In the genomic region with DNA sequence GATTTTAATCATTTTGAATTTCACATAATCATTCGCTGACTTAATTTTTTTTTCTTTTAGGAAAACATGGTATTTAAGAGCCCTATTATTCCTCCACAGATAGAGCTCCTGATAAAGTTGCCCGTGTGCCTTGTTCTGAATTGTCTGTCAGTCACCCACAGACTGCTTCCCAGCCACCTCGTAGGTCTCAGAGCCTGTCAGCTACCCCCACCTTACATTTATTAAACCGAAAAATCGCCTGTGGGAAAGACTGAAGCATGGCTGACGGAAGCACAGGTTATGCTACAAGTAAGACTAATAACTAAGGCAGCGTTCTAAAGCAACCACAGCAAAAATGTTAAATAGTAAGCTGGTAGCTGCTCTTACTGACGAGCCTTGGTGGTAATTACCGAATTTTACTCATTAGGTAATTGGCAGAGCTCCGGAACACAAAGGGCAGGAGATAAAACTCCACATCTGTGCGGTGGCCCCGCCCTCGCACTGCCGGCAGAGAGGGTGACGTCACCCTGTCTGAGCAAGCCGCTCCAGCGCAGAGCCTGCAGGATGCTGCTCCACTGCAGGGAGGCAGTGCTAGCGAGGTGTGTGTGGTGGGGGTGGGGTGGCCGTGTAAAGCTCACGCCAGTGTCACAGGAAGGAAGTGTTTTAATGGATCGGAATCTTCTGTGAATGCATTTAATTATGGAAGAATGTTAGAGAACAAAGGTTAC, we compare ENCODE assay signal across 8 mouse cellular contexts.
DNase-seq lines count a peak whose midpoint lies in the region; ATAC-seq and TF ChIP-seq lines count a peak whose summit lies in the region.

No protein-coding gene starts in this region.

- peak overlapping the region; percentile 28 to 40 (median 40) for H3K4me3 ChIP-seq in CH12.LX (replicated peaks in 1 of 3; ENCODE audit: low read depth in 2 of 3, low read length in 2 of 3, poor library complexity in 1 of 3)
- H3K4me3 ChIP-seq in brown adipose tissue, adult 24 weeks (ENCODE audit: insufficient read depth, low read depth, low read length) = no peak overlapping the region
- H3K4me3 ChIP-seq in heart, embryonic 14.5 days (ENCODE audit: control insufficient read depth in 1 of 2, insufficient read depth in 1 of 2, low read depth in 1 of 2, low read length in 2 of 2) = peak overlapping the region; percentile 29 to 36
- H3K4me3 ChIP-seq in liver, embryonic 15.5 days (replicated peaks) = peak overlapping the region; percentile 24
- peak overlapping the region; percentile 18 for H3K4me3 ChIP-seq in neural tube, embryonic 11.5 days (ENCODE audit: low read depth, low read length)
- H3K4me3 ChIP-seq in thymus, adult 2 months (ENCODE audit: control insufficient read depth, insufficient read depth, low read length) = no peak overlapping the region

- H3K36me3 ChIP-seq in CH12.LX (replicated peaks in 1 of 2; ENCODE audit: control insufficient read depth in 1 of 2, insufficient read depth in 1 of 2, low read length in 1 of 2) = no peaks in the 10 kb centered on the region
- H3K36me3 ChIP-seq in heart, embryonic 14.5 days (ENCODE audit: control insufficient read depth, insufficient read depth, low read length) = peaks cover 4% of the 10 kb centered on the region; the same call in 1 of the 2 replicates
- H3K36me3 ChIP-seq in liver, embryonic 15.5 days (replicated peaks) = no peaks in the 10 kb centered on the region
- H3K36me3 ChIP-seq in neural tube, embryonic 11.5 days (ENCODE audit: control insufficient read depth, insufficient read depth, low read length) = no peaks in the 10 kb centered on the region
- no peaks in the 10 kb centered on the region for H3K36me3 ChIP-seq in thymus, adult 2 months (ENCODE audit: control insufficient read depth, insufficient read depth, low read length)

- in situ Hi-C loops in CH12.LX (cut with MboI; ENCODE audit: low pct_ligation_motif_present, low pct_unique_long_range_greater_than_20kb, low sequenced_read_pairs) = loop anchor here (5.0 kb wide), 1 partner anchor 259 kb away; no protein-coding TSS in a partner anchor

- TF ChIP-seq POLR2A in CH12.LX (IDR thresholded peaks at IDR 0.05; ENCODE audit: low read depth, low read length) = no peak
- no peak for TF ChIP-seq POLR2A in thymus, adult 2 months (IDR thresholded peaks at IDR 0.05; ENCODE audit: control insufficient read depth, extremely low read depth, insufficient read depth, low read length, poor library complexity)

- no peaks in the 10 kb centered on the region for H3K9me3 ChIP-seq in CH12.LX (replicated peaks; ENCODE audit: low read length)
- H3K9me3 ChIP-seq in heart, embryonic 14.5 days (ENCODE audit: control insufficient read depth, low read length) = no peaks in the 10 kb centered on the region
- no peaks in the 10 kb centered on the region for H3K9me3 ChIP-seq in liver, embryonic 15.5 days (replicated peaks)
- H3K9me3 ChIP-seq in neural tube, embryonic 11.5 days (ENCODE audit: control insufficient read depth, low read length) = no peaks in the 10 kb centered on the region

- no peaks in the 10 kb centered on the region for H3K27me3 ChIP-seq in CH12.LX (replicated peaks)
- H3K27me3 ChIP-seq in heart, embryonic 14.5 days (ENCODE audit: control insufficient read depth, insufficient read depth, low read length) = no peaks in the 10 kb centered on the region
- H3K27me3 ChIP-seq in liver, embryonic 15.5 days = no peaks in the 10 kb centered on the region
- no peaks in the 10 kb centered on the region for H3K27me3 ChIP-seq in neural tube, embryonic 11.5 days (ENCODE audit: control insufficient read depth, insufficient read depth, low read length)
- H3K27me3 ChIP-seq in thymus, adult 2 months (ENCODE audit: control insufficient read depth, insufficient read depth, low read length) = no peaks in the 10 kb centered on the region

- no peak for TF ChIP-seq EP300 in CH12.LX (IDR thresholded peaks at IDR 0.05; ENCODE audit: low read length)

- peak overlapping the region; percentile 54 for H3K4me2 ChIP-seq in CH12.LX (ENCODE audit: insufficient read depth, low read depth, poor library complexity, severe bottlenecking)
- peak overlapping the region; percentile 74 for H3K4me2 ChIP-seq in heart, embryonic 14.5 days (ENCODE audit: low read length)
- peak overlapping the region; percentile 56 for H3K4me2 ChIP-seq in liver, embryonic 15.5 days
- peak overlapping the region; percentile 29 for H3K4me2 ChIP-seq in neural tube, embryonic 11.5 days (ENCODE audit: low read depth)

- H3K27ac ChIP-seq in CH12.LX (ENCODE audit: insufficient read depth, low read depth) = no peak overlapping the region
- peak overlapping the region; percentile 41 for H3K27ac ChIP-seq in brown adipose tissue, adult 24 weeks (replicated peaks; ENCODE audit: low read depth, low read length)
- H3K27ac ChIP-seq in heart, embryonic 14.5 days (replicated peaks in 1 of 2; ENCODE audit: control insufficient read depth in 1 of 2, insufficient read depth in 1 of 2, low read depth in 2 of 2, low read length in 2 of 2) = peak overlapping the region; percentile 33 to 37; a peak in 2 of 4 replicates
- H3K27ac ChIP-seq in liver, embryonic 15.5 days (replicated peaks) = no peak overlapping the region
- no peak overlapping the region for H3K27ac ChIP-seq in neural tube, embryonic 11.5 days (ENCODE audit: low read depth, low read length)
- H3K27ac ChIP-seq in thymus, adult 2 months (ENCODE audit: control insufficient read depth, insufficient read depth, low read length) = no peak overlapping the region

- peaks cover 13 to 46% of the 10 kb centered on the region in 2 experiments for H3K4me1 ChIP-seq in CH12.LX (ENCODE audit: control insufficient read depth in 1 of 2, insufficient read depth in 2 of 2)
- H3K4me1 ChIP-seq in brown adipose tissue, adult 24 weeks (ENCODE audit: control insufficient read depth, insufficient read depth, insufficient read length, low read length) = peaks cover 19% of the 10 kb centered on the region
- H3K4me1 ChIP-seq in heart, embryonic 14.5 days (ENCODE audit: control insufficient read depth in 2 of 2, insufficient read depth in 2 of 2, low read length in 2 of 2) = peaks cover 34 to 69% of the 10 kb centered on the region in 2 experiments
- H3K4me1 ChIP-seq in liver, embryonic 15.5 days (replicated peaks) = peaks cover 34% of the 10 kb centered on the region
- H3K4me1 ChIP-seq in neural tube, embryonic 11.5 days (ENCODE audit: control insufficient read depth, insufficient read depth, low read length) = peaks cover 29% of the 10 kb centered on the region
- H3K4me1 ChIP-seq in thymus, adult 2 months (replicated peaks; ENCODE audit: control insufficient read depth, insufficient read depth, low read length) = peaks cover 25% of the 10 kb centered on the region

- peak; percentile 81 for ATAC-seq in heart, embryonic 14.5 days (ENCODE audit: insufficient number of reproducible peaks, insufficient read depth, low FRiP score, low read depth)
- ATAC-seq in liver, embryonic 15.5 days (ENCODE audit: insufficient read depth) = peak; percentile 62; the same call in 1 of the 2 replicates
- ATAC-seq in neural tube, embryonic 11.5 days (ENCODE audit: insufficient read depth, low FRiP score, low TSS enrichment) = peak; percentile 87

- dilution Hi-C loops in CH12.LX (cut with MboI; ENCODE audit: extremely low pct_ligation_motif_present, extremely low pct_unique_long_range_greater_than_20kb, low sequenced_read_pairs) = no loop called here

- no peak for TF ChIP-seq RAD21 in CH12.LX (IDR thresholded peaks at IDR 0.05; ENCODE audit: low read depth, low read length)

- H3K9ac ChIP-seq in CH12.LX (ENCODE audit: insufficient read depth, low read depth) = no peak overlapping the region; the same call in 1 of the 2 replicates
- H3K9ac ChIP-seq in heart, embryonic 14.5 days (ENCODE audit: low read length) = peak overlapping the region; percentile 22
- no peak overlapping the region for H3K9ac ChIP-seq in liver, embryonic 15.5 days
- peak overlapping the region; percentile 5; the same call in 1 of the 2 replicates for H3K9ac ChIP-seq in neural tube, embryonic 11.5 days (ENCODE audit: low read length)

- WGBS in heart, embryonic 14.5 days = 7% methylated on average over 21 of the region's 21 CpGs
- WGBS in liver, embryonic 15.5 days (ENCODE audit: insufficient replicate concordance) = 4% methylated on average over 21 of the region's 21 CpGs
- WGBS in neural tube, embryonic 11.5 days = 12% methylated on average over 21 of the region's 21 CpGs
- WGBS in thymus, adult 2 months = 10% methylated on average over 21 of the region's 21 CpGs

- no peaks in the 10 kb centered on the region for H3K79me2 ChIP-seq in CH12.LX (replicated peaks; ENCODE audit: control insufficient read depth, extremely low read depth, insufficient read depth, poor library complexity, severe bottlenecking)

- DNase-seq in CH12.LX (ENCODE audit: extremely low read depth) = peak; percentile 89
- DNase-seq in fibroblast of lung, adult 2 months (ENCODE audit: low read depth) = peak; percentile 52
- DNase-seq in kidney, postnatal 10 days = peak; percentile 89
- peak; percentile 81 for DNase-seq in neural tube, embryonic 11.5 days (ENCODE audit: low spot score)
- peak; percentile 88 for DNase-seq in thymus, adult 2 months

- no peak for TF ChIP-seq CTCF in CH12.LX (conservative IDR thresholded peaks at IDR 0.05 in 1 of 2, IDR thresholded peaks at IDR 0.05 in 1 of 2; ENCODE audit: low read depth in 2 of 2, low read length in 2 of 2)
- TF ChIP-seq CTCF in thymus, adult 2 months (IDR thresholded peaks at IDR 0.05; ENCODE audit: borderline replicate concordance, control insufficient read depth, extremely low read depth, insufficient read depth, low read length, poor library complexity) = no peak

TF ChIP-seq in CH12.LX, 34 proteins besides CTCF, POLR2A, EP300 and RAD21 (continues in another document):
- no peak for TF ChIP-seq USF2 (conservative IDR thresholded peaks at IDR 0.05; ENCODE audit: low read depth, low read length)
- peak; percentile 47; the same call in 1 of the 2 replicates for TF ChIP-seq MAZ (IDR thresholded peaks at IDR 0.05; ENCODE audit: low read depth, low read length)
- TF ChIP-seq ZNF384 (IDR thresholded peaks at IDR 0.05; ENCODE audit: low read depth, low read length) = no peak
- TF ChIP-seq TCF12 (IDR thresholded peaks at IDR 0.05; ENCODE audit: low read depth, low read length) = peak; percentile 32; the same call in 1 of the 2 replicates
- TF ChIP-seq KAT2A (IDR thresholded peaks at IDR 0.05; ENCODE audit: insufficient replicate concordance, low read length) = no peak
- no peak for TF ChIP-seq MXI1 (IDR thresholded peaks at IDR 0.05; ENCODE audit: low read depth, low read length)
- 0 out of 2 replicates have a peak, but pooled peaks have one; percentile 57 for TF ChIP-seq CHD2 (IDR thresholded peaks at IDR 0.05; ENCODE audit: low read length)
- no peak for TF ChIP-seq ELF1 (IDR thresholded peaks at IDR 0.05; ENCODE audit: low read depth, low read length)
- TF ChIP-seq ETS1 (conservative IDR thresholded peaks at IDR 0.05; ENCODE audit: low read depth, low read length) = no peak
- no peak for TF ChIP-seq PAX5 (IDR thresholded peaks at IDR 0.05; ENCODE audit: low read length)
- peak; percentile 68 for TF ChIP-seq JUN (IDR thresholded peaks at IDR 0.05; ENCODE audit: insufficient read depth, low read depth, low read length)
- TF ChIP-seq MAX (IDR thresholded peaks at IDR 0.05; ENCODE audit: low read length) = no peak
- peak; percentile 74 for TF ChIP-seq JUND (conservative IDR thresholded peaks at IDR 0.05; ENCODE audit: low read depth, low read length)

Comparison
In these comparisons a context has a peak if more than half of its experiments do, and no peak if none do; other contexts are left out.
1. H3K27ac ChIP-seq: peak in brown adipose tissue, adult 24 weeks (single experiment) and heart, embryonic 14.5 days (2 of 2); none in CH12.LX (single experiment), liver, embryonic 15.5 days (single experiment), neural tube, embryonic 11.5 days (single experiment) and thymus, adult 2 months (single experiment).
2. H3K4me3 ChIP-seq: peak in CH12.LX (3 of 3), heart, embryonic 14.5 days (2 of 2), liver, embryonic 15.5 days (single experiment) and neural tube, embryonic 11.5 days (single experiment); none in brown adipose tissue, adult 24 weeks (single experiment) and thymus, adult 2 months (single experiment).
3. H3K9ac ChIP-seq: peak in heart, embryonic 14.5 days (single experiment) and neural tube, embryonic 11.5 days (single experiment); none in CH12.LX (single experiment) and liver, embryonic 15.5 days (single experiment).
4. Peak in every context shown above with its lines, with median percentiles within 50 percentile points of each other: DNase-seq, H3K4me2 ChIP-seq and ATAC-seq.